Mouse (Mus musculus): ENCODE measurements around the gene Dnaic2. TPM values are rescaled to one million over a fixed set of nuclear protein-coding genes. Genes with fewer than 3 reads are reported as not detected.
A peak's percentile ranks its signal among the peaks of the same experiment; 100 is the strongest.

Dnaic2 gene
- total and polyA plus RNA-seq, 2 experiments from 2014 or later: 3.2 to 3.8 TPM

- peak; percentile 16; the same call in 1 of the 2 replicates for TF ChIP-seq CTCF (IDR thresholded peaks at IDR 0.05)
- 85% methylated on average over 4 of the region's 4 CpGs for WGBS
- H3K36me3 ChIP-seq (ENCODE audit: insufficient read depth, low read length): no peaks in the 10 kb centered on the region
- H3K4me2 ChIP-seq (ENCODE audit: low read depth, low read length, poor library complexity, severe bottlenecking): no peak overlapping the region
- ATAC-seq (ENCODE audit: low FRiP score) (no peak), DNase-seq (ENCODE audit: low spot score) (no peak)
- H3K9ac ChIP-seq (replicated peaks; ENCODE audit: low read length, poor library complexity, severe bottlenecking): no peak overlapping the region
- H3K4me1 ChIP-seq (ENCODE audit: insufficient read depth, low read length): peaks cover 12% of the 10 kb centered on the region
- H3K4me3 ChIP-seq (ENCODE audit: low read depth, low read length): no peak overlapping the region
- H3K9me3 ChIP-seq (ENCODE audit: low read length): no peaks in the 10 kb centered on the region
- no peaks in the 10 kb centered on the region for H3K27me3 ChIP-seq (ENCODE audit: insufficient read depth, low read length)
- H3K27ac ChIP-seq (ENCODE audit: low read depth, low read length): no peak overlapping the region
Measured at GRCm38 (mm10) chr11:114731711-114732110, 4.5 kb downstream of the Dnaic2 start.

- DNase-seq (ENCODE audit: low spot score): no peak
- H3K27ac ChIP-seq (ENCODE audit: low read depth, low read length): no peak overlapping the region
- H3K4me3 ChIP-seq (ENCODE audit: low read depth, low read length): no peak overlapping the region
- no peaks in the 10 kb centered on the region for H3K9me3 ChIP-seq (ENCODE audit: low read length)
- no peak for TF ChIP-seq CTCF (IDR thresholded peaks at IDR 0.05)
- WGBS: 81% methylated on average over 22 of the region's 22 CpGs
- H3K9ac ChIP-seq (replicated peaks; ENCODE audit: low read length, poor library complexity, severe bottlenecking): no peak overlapping the region
- ATAC-seq (ENCODE audit: low FRiP score): no peak
- H3K4me1 ChIP-seq (ENCODE audit: insufficient read depth, low read length): peaks cover 6% of the 10 kb centered on the region
- H3K4me2 ChIP-seq (ENCODE audit: low read depth, low read length, poor library complexity, severe bottlenecking): no peak overlapping the region
- no peaks in the 10 kb centered on the region for H3K36me3 ChIP-seq (ENCODE audit: insufficient read depth, low read length)
- no peaks in the 10 kb centered on the region for H3K27me3 ChIP-seq (ENCODE audit: insufficient read depth, low read length)
Measured at GRCm38 (mm10) chr11:114732890-114733289, 5.7 kb downstream of the Dnaic2 start.

- Histone ChIP-seq H3K27me3 (ENCODE audit: insufficient read depth, low read length) (no peaks in the 10 kb centered on the region), H3K9me3 (ENCODE audit: low read length) (no peaks in the 10 kb centered on the region), H3K9ac (replicated peaks; ENCODE audit: low read length, poor library complexity, severe bottlenecking) (no peak overlapping the region), H3K27ac (ENCODE audit: low read depth, low read length) (no peak overlapping the region), H3K36me3 (ENCODE audit: insufficient read depth, low read length) (no peaks in the 10 kb centered on the region), H3K4me1 (ENCODE audit: insufficient read depth, low read length) (no peaks in the 10 kb centered on the region), H3K4me3 (ENCODE audit: low read depth, low read length) (no peak overlapping the region), H3K4me2 (ENCODE audit: low read depth, low read length, poor library complexity, severe bottlenecking) (no peak overlapping the region)
- no peak for TF ChIP-seq CTCF (IDR thresholded peaks at IDR 0.05)
- 77% methylated on average over 2 of the region's 2 CpGs for WGBS
- no peak for ATAC-seq (ENCODE audit: low FRiP score)
- no peak for DNase-seq (ENCODE audit: low spot score)
Measured at GRCm38 (mm10) chr11:114736111-114736510, 8.9 kb downstream of the Dnaic2 start.

- Histone ChIP-seq H3K9me3 (ENCODE audit: low read length) (no peaks in the 10 kb centered on the region), H3K36me3 (ENCODE audit: insufficient read depth, low read length) (no peaks in the 10 kb centered on the region), H3K4me1 (ENCODE audit: insufficient read depth, low read length) (no peaks in the 10 kb centered on the region), H3K27ac (ENCODE audit: low read depth, low read length) (peak overlapping the region; percentile 47; the same call in 1 of the 2 replicates), H3K4me2 (ENCODE audit: low read depth, low read length, poor library complexity, severe bottlenecking) (0 out of 2 replicates have a peak overlapping the region, but pooled peaks have one; percentile 12), H3K4me3 (ENCODE audit: low read depth, low read length) (no peak overlapping the region), H3K27me3 (ENCODE audit: insufficient read depth, low read length) (no peaks in the 10 kb centered on the region), H3K9ac (replicated peaks; ENCODE audit: low read length, poor library complexity, severe bottlenecking) (no peak overlapping the region)
- peak; percentile 67 for ATAC-seq (ENCODE audit: low FRiP score)
- DNase-seq (ENCODE audit: low spot score): peak; percentile 76
- WGBS: 22% methylated on average over 11 of the region's 11 CpGs
- peak; percentile 86 for TF ChIP-seq CTCF (IDR thresholded peaks at IDR 0.05)
Measured at GRCm38 (mm10) chr11:114736913-114737624, 9.9 kb downstream of the Dnaic2 start.

GRCm38 (mm10) chr11:114740598-114740997, 13.4 kb downstream of the Dnaic2 start:
- DNase-seq (ENCODE audit: low spot score) (peak; percentile 58), ATAC-seq (ENCODE audit: low FRiP score) (no peak)
- H3K4me3 ChIP-seq (ENCODE audit: low read depth, low read length): no peak overlapping the region
- no peaks in the 10 kb centered on the region for H3K36me3 ChIP-seq (ENCODE audit: insufficient read depth, low read length)
- TF ChIP-seq CTCF (IDR thresholded peaks at IDR 0.05): no peak
- H3K9ac ChIP-seq (replicated peaks; ENCODE audit: low read length, poor library complexity, severe bottlenecking): no peak overlapping the region
- WGBS: 27% methylated on average over 10 of the region's 10 CpGs
- no peak overlapping the region for H3K4me2 ChIP-seq (ENCODE audit: low read depth, low read length, poor library complexity, severe bottlenecking)
- H3K27ac ChIP-seq (ENCODE audit: low read depth, low read length): no peak overlapping the region
- no peaks in the 10 kb centered on the region for H3K9me3 ChIP-seq (ENCODE audit: low read length)
- peaks cover 4% of the 10 kb centered on the region; the same call in 1 of the 2 replicates for H3K27me3 ChIP-seq (ENCODE audit: insufficient read depth, low read length)
- no peaks in the 10 kb centered on the region for H3K4me1 ChIP-seq (ENCODE audit: insufficient read depth, low read length)

GRCm38 (mm10) chr11:114741451-114741850, 14.2 kb downstream of the Dnaic2 start:
- Histone ChIP-seq H3K4me3 (ENCODE audit: low read depth, low read length) (no peak overlapping the region), H3K4me1 (ENCODE audit: insufficient read depth, low read length) (no peaks in the 10 kb centered on the region), H3K27ac (ENCODE audit: low read depth, low read length) (no peak overlapping the region), H3K36me3 (ENCODE audit: insufficient read depth, low read length) (no peaks in the 10 kb centered on the region), H3K4me2 (ENCODE audit: low read depth, low read length, poor library complexity, severe bottlenecking) (no peak overlapping the region), H3K9me3 (ENCODE audit: low read length) (no peaks in the 10 kb centered on the region), H3K9ac (replicated peaks; ENCODE audit: low read length, poor library complexity, severe bottlenecking) (no peak overlapping the region), H3K27me3 (ENCODE audit: insufficient read depth, low read length) (peaks cover 4% of the 10 kb centered on the region; the same call in 1 of the 2 replicates)
- ATAC-seq (ENCODE audit: low FRiP score): no peak
- DNase-seq (ENCODE audit: low spot score): no peak
- WGBS: 8% methylated on average over 6 of the region's 6 CpGs
- TF ChIP-seq CTCF (IDR thresholded peaks at IDR 0.05): no peak
